Mouse (Mus musculus) testis, adult 2 months (tissue): ENCODE measurements around the gene Usp29.

Experiments
- CTCF ChIP-seq: fragments of 200-500 bp; IDR thresholded peaks from 2 replicates; pipeline ENCODE4 v1.5.1; 2012; ENCODE audit warnings: low read depth, mild to moderate bottlenecking, inconsistent platforms, low read length, moderate library complexity; ENCODE audit not compliant: control insufficient read depth, insufficient read depth, insufficient replicate concordance
- POLR2A ChIP-seq: fragments of 200-500 bp; IDR thresholded peaks from 2 replicates; pipeline ENCODE4 v1.6.1; 2012; ENCODE audit warnings: low read depth, mild to moderate bottlenecking, inconsistent platforms, low read length, moderate library complexity; ENCODE audit not compliant: control insufficient read depth

GRCm38 (mm10) chr7:6879512-6880164, 149.3 kb downstream of the Usp29 start:
- TF ChIP-seq CTCF (no peak), POLR2A (no peak)
